7 mouse cellular contexts compared by ENCODE assay signal in the genomic region with DNA sequence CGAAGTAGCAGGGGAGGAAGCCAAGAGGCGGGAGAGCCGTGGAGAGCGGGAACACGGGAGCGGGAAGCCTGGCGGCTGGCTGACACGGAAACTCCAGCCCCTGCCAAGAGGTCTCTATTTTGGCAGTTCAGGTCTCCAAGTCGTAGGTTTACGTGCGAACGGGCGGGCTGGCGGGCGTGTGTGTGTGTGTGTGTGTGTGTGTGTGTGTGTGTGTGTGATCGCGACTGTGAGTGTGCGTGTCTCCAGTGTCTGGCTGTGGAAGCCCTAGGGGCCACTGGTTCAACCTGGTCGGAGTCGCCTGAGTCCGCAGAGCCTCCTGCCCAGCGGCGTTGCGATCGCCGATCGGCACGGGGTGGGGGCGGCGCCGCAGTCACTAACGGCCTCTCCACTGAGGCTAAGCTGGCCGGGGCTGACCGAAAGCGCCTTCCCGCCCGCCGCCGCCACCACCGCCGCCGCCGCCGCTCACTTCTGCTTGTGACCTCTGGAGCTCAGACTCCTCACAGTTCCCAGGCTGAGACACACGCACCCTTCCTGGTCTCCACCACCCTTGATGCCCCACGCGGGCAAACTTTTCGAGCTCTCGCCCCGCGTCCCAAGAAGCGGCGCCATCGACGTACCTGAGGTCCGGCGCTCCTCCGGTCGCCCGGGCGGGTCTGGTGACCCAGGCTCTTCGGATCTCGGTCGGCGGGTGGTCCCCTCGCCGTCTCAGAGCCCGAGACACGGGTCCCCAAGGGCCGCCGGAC. TPM values are rescaled to one million over a fixed set of nuclear protein-coding genes. Genes with fewer than 3 reads are reported as not detected.
DNase-seq lines count a peak whose midpoint lies in the region; ATAC-seq and TF ChIP-seq lines count a peak whose summit lies in the region.

No protein-coding gene starts in this region.

- H3K4me1 ChIP-seq in ES-Bruce4 (ENCODE audit: control insufficient read depth, insufficient read depth, low read length), result no peaks in the 10 kb centered on the region
- H3K4me1 ChIP-seq in forebrain, embryonic 11.5 days (replicated peaks; ENCODE audit: control insufficient read depth, insufficient read depth, low read length), result peaks cover 2% of the 10 kb centered on the region; the same call in 1 of the 2 replicates
- H3K4me1 ChIP-seq in intestine, embryonic 15.5 days (replicated peaks), result 0 out of 2 replicates have a peak, but pooled peaks cover 7% of the 10 kb centered on the region

- H3K9ac ChIP-seq in ES-Bruce4 (ENCODE audit: low read depth, poor library complexity, severe bottlenecking), result peak overlapping the region; percentile 95
- H3K9ac ChIP-seq in forebrain, embryonic 11.5 days (ENCODE audit: low read length), result peak overlapping the region; percentile 8; the same call in 1 of the 2 replicates
- H3K9ac ChIP-seq in intestine, embryonic 15.5 days, result peak overlapping the region; percentile 72

- H3K27ac ChIP-seq in ES-Bruce4 (ENCODE audit: insufficient read depth, low read length), result no peak overlapping the region
- no peak overlapping the region for H3K27ac ChIP-seq in forebrain, embryonic 11.5 days (ENCODE audit: low read depth, low read length)
- H3K27ac ChIP-seq in intestine, embryonic 15.5 days, result peak overlapping the region; percentile 79

- no peak for TF ChIP-seq POLR2A in ES-Bruce4 (IDR thresholded peaks at IDR 0.05; ENCODE audit: insufficient read depth, low read length)

- TF ChIP-seq EP300 in ES-Bruce4 (IDR thresholded peaks at IDR 0.05; ENCODE audit: insufficient read depth, low read depth, low read length), result no peak

- no peaks in the 10 kb centered on the region for H3K9me3 ChIP-seq in ES-Bruce4 (replicated peaks; ENCODE audit: control insufficient read depth, insufficient read depth, low read length, poor library complexity, severe bottlenecking)
- no peaks in the 10 kb centered on the region for H3K9me3 ChIP-seq in forebrain, embryonic 11.5 days (ENCODE audit: control insufficient read depth, low read length)
- no peaks in the 10 kb centered on the region for H3K9me3 ChIP-seq in intestine, embryonic 15.5 days

- TF ChIP-seq CTCF in ES-Bruce4 (IDR thresholded peaks at IDR 0.05; ENCODE audit: low read depth, low read length), result no peak

- peaks cover 9% of the 10 kb centered on the region for H3K27me3 ChIP-seq in ES-Bruce4 (ENCODE audit: control insufficient read depth, insufficient read depth, low read length, poor library complexity, severe bottlenecking)
- H3K27me3 ChIP-seq in forebrain, embryonic 11.5 days (ENCODE audit: control insufficient read depth, insufficient read depth, low read length), result peaks cover 21% of the 10 kb centered on the region
- H3K27me3 ChIP-seq in intestine, embryonic 15.5 days (replicated peaks), result no peaks in the 10 kb centered on the region
- H3K27me3 ChIP-seq in splenic B cell, adult 2 months (ENCODE audit: control insufficient read depth, insufficient read depth, low read length, poor library complexity, severe bottlenecking), result no peaks in the 10 kb centered on the region

- H3K36me3 ChIP-seq in ES-Bruce4 (ENCODE audit: control insufficient read depth, insufficient read depth, low read length, poor library complexity, severe bottlenecking), result no peaks in the 10 kb centered on the region
- H3K36me3 ChIP-seq in forebrain, embryonic 11.5 days (ENCODE audit: control insufficient read depth, insufficient read depth, low read length), result no peaks in the 10 kb centered on the region
- H3K36me3 ChIP-seq in intestine, embryonic 15.5 days, result no peaks in the 10 kb centered on the region
- H3K36me3 ChIP-seq in splenic B cell, adult 2 months (ENCODE audit: control insufficient read depth, insufficient read depth, low read length, poor library complexity, severe bottlenecking), result no peaks in the 10 kb centered on the region

- H3K4me3 ChIP-seq in ES-Bruce4 (ENCODE audit: low read depth, low read length), result peak overlapping the region; percentile 87
- H3K4me3 ChIP-seq in forebrain, embryonic 11.5 days (ENCODE audit: low read depth, low read length), result peak overlapping the region; percentile 38
- H3K4me3 ChIP-seq in intestine, embryonic 15.5 days (replicated peaks), result peak overlapping the region; percentile 57

- peak overlapping the region; percentile 40 for H3K4me2 ChIP-seq in forebrain, embryonic 11.5 days (ENCODE audit: low read depth, low read length, severe bottlenecking)
- peak overlapping the region; percentile 62 for H3K4me2 ChIP-seq in intestine, embryonic 15.5 days (replicated peaks)

- WGBS in forebrain, embryonic 11.5 days, result 21% methylated on average over 45 of the region's 71 CpGs
- 23% methylated on average over 70 of the region's 71 CpGs for WGBS in intestine, embryonic 15.5 days

- peak; percentile 29 for DNase-seq in 3T3-L1 (ENCODE audit: low read depth, low spot score)
- peak; percentile 59 for DNase-seq in forebrain, embryonic 11.5 days (ENCODE audit: low spot score)
- peak; percentile 25 for DNase-seq in lung, postnatal 10 days
- DNase-seq in splenic B cell, adult 2 months (ENCODE audit: low read depth, low spot score), result peak; percentile 37
- no peak for DNase-seq in layer of hippocampus, adult 11-12 months (ENCODE audit: low spot score)

- no peak; the same call in 1 of the 2 replicates for ATAC-seq in forebrain, embryonic 11.5 days (replicated peaks; ENCODE audit: low FRiP score)
- peak; percentile 14; the same call in 1 of the 2 replicates for ATAC-seq in intestine, embryonic 15.5 days

RNA-seq across cellular contexts. Expression of a gene that starts 9.8 kb away (rescaled TPM):
- polyA plus RNA-seq in ES-Bruce4 (2011; ENCODE audit: insufficient read depth, insufficient read length, low read depth, missing spikeins), result 5.6 and 6.1 TPM in 2 replicates
- 2.7 and 3.2 TPM in 2 replicates for polyA plus RNA-seq in forebrain, embryonic 11.5 days (2014; fragmentation: Nextera tagmentation; extraction: Ambion mirVana)
- 13.0 and 13.9 TPM in 2 replicates for polyA plus RNA-seq in intestine, embryonic 15.5 days (2015; fragmentation: Nextera tagmentation; extraction: Ambion mirVana)

Comparison
In these comparisons a context has a peak if more than half of its experiments do, and no peak if none do; other contexts are left out.
1. H3K9ac ChIP-seq: peak in every context shown above with its lines; median percentile 95 in ES-Bruce4; 72 in intestine, embryonic 15.5 days; 8 in forebrain, embryonic 11.5 days.